Mouse (Mus musculus) 3T3-L1 (cell line): ENCODE data around the gene Atp5s.

ENCODE experiments used
- DNase-seq: peaks from one replicate; pipeline ENCODE4 v3.0.0-alpha.2; 2015; ENCODE audit warnings: low read depth, low spot score

Atp5s gene

DNA sequence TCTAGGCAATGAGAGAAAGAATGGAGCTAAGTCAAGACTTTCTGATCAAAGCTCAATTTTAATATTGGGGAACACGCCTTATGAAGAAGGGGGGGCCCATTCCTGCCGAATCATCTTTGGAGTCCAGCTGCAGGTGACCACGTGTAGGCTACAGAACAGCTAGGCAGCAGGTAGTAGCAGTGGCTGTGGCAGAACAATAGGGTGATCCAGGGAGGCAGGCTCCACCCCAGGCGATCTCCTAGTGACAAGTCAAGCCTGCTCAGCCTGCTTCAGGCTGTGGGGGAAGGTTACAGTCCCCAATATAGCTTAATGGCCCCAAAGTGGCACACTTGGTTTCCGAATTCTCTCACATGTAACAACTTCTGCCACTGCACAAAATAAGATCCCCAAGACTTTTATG lies 7.5 kb downstream of the Atp5s start:
- DNase-seq, result no peak

DNA sequence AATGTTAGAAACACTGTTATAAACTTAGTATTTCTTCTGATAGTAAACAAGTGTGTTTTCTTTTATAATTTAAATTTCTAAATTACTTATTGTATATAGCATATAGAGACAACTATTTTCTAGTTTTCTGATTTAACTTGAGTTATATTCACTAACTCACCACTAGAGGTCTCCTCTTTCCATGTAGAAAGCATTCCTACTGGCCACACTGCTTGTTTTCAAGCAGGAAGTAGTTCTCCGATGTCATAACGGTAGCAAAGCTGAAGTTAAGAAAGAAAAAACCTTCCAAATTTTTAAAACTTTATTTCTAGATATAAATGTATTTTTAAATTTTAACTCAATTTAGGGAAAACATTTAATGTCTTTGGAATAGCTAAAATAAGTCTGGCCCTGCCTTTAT lies 8.8 kb downstream of the Atp5s start:
- peak; percentile 67 for DNase-seq

DNA sequence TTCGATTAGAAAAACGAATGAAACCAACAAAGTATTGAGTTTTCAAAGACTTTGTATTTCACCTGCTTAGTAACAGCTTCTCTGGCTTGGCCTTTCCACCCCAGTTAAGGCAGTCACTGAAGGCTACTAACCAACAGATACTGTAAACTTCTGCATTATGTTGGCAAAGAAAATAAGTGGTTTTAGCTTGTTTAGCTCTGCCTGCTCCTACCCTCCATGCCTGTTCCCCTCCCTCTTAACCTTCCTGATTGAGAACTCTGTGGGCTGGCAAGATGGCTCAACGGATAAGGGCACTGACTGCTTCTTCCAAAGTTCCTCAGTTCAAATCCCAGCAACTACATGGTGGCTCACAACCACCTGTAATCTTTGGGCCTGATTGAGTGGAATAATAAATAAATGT lies 9.2 kb downstream of the Atp5s start:
- DNase-seq, result no peak

DNA sequence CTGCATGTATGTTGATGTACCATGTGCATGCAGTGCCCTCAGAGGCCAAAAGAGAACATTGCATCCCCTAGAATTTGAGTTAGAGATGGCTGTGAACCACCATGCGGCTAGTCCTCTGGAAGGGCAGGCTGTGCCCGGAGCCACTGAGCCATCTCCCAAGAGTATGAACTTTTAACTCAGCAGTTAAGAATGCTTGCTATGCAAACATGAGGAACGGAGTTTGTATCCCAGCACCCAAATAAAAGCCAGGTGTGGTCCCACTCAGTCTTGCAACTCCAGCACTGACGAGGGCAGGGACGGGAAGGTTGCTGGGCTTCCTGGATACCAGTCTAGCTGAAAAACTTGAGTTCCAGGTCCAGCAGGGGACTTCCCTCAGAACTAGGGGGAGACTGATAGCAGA lies 17.2 kb downstream of the Atp5s start:
- no peak for DNase-seq

DNA sequence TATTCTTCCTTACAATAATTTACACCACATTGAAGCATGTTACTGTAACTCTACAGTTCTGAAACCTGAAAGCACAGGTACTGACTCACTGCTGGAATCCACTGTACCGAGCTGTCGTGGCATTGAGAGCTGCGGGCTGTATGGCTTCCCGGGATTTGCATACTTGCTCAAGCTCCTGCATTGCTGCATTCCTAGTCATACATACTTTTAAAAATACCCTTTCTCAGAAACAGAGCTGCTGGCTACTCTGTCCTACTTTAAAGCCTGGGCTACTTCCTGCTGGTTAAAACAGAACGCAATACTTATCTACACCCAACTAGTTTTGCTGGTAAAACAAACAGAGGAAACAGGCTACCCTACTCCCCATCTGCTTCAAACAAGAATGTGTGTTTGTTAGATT lies 19.4 kb downstream of the Atp5s start:
- peak; percentile 80 for DNase-seq

DNA sequence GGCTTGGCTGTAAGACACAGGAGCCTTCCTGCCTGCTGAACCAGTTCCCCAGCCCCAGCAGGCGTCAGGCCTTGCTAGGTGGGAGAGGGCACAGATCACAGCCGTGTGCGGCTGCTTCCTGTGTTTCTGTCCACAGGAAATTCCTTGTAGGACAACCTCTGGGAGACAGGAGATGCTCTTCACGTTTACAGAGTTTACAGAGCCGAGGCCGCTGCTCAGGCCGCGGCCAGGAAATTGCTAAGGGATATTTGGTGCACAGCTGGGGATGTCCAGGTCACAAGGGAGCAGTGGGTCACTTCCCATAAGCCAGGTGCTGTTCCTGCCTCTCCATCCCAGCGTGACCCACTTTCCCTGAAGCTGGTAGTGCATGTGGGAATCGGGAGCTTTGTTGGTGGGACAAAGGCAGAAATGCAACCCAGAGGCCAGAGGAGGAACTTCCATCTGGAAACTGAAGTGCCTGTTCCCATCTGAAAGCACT lies 27.2 kb downstream of the Atp5s start:
- no peak for DNase-seq

DNA sequence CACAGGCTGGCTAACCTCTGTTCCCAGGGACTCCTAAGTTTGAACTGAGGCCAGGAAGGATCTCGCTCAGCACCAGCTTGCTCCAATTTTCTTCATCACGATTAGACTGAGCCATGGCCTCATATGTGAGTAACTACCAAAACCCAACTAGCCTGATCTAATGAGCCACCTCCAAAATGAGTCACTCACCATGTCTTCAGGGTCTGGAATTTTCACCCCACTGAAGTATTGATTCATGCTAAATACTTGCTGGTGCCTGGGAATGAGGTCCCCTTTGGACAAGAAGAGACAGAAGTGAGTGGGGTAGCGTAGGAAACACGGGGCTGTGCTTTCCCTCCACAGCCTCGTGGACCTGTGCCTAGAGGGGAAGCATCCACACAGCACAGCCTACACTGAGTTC lies 29.2 kb downstream of the Atp5s start:
- DNase-seq, result peak; percentile 34

DNA sequence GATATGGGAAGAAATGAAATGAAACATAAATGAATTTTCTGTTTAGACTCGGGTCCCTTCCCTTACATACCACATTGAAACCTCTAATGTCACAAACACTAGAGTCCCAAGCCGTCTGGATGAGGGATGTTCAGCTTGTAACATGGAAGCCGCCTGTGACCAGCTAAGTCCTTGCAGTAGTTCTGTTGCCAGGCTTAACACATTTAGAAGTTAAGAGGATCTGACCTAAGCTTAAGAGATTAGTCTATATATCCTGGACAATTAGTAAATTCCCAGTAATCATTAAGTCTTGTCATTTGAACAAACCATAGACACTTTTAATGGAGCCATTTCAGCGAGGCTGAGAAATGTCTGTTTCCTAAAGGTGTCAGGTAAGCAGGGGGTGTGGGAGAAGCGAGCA lies 31.3 kb downstream of the Atp5s start:
- DNase-seq, result no peak

DNA sequence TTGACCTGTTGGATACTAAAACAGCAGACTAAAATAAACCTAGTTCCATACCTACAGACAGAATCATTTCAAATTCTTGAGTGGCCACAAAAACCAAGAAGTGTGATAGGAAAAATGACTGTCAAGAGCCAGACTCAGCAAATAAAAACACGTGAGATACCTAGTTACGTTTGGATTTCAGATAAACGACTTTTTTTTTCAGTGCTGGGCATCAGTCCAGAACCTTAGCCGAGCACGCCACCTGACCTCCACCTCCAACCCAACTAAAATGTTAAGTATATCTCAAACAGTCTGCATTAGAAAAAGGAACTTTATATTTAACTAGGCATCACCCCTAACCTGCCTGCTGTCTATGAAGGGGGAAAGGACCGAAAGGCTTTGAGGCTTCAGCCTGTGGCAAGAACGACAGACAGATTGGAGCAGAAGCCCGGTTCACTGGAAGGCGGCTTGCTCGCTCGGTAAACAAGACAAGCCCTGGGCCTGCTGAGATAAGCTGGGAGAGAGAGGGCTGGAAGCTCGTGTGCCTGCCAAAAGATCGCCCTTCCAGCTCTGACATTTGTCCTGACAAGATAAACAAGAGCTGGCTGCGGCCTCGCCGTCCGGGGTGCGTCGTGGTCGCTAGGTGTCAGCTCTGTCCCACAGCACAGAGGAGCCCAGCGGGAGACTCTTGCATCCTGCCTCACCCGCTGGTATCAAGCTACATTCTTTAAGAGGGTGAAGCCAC lies 32.8 kb downstream of the Atp5s start:
- peak; percentile 76 for DNase-seq

DNA sequence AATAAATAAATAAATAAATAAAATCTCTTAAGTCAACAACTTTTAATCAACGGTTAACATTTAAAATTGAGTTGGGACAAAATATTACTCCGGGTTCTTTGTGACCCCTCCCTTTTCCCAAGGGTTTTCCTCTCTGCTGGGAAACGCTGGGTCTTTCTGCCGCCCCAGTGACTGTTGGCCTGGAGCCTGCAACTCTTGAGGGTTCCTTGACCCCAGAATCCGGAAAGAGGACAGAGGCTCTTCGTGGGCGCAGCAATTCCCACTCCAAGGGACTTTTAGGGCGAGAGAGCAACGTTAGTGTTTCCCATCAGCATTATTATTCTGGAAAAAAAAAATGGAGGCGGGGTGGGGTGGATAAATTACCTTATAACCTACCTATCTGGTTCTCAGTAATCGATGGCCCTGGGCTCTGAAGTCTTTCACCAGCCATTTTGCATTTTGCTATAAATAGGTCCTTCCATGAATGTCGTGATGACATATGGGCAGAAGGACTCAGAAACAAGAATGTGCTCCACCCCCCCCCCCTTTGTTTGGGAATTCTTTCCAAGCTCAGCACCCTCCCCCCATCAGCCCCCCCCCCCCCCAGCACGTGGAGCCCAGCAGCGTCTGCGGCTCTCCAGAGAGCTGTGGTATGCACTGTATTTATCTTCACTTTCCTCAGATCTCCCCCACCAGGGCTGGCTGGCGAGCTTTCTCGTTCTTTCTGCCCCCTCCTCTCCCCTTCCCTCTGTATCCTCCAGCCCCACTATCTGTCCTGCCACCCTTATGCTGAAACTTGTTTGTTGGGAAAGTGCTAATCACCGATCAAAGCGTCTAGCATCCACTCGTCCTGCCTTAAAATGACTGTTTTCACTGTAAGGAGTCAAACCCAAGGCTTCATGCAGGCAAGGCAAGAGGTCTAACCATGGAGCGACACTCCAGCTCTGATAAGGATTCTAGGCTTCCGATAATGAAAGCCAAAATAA lies 33.8 kb downstream of the Atp5s start:
- no peak for DNase-seq

DNA sequence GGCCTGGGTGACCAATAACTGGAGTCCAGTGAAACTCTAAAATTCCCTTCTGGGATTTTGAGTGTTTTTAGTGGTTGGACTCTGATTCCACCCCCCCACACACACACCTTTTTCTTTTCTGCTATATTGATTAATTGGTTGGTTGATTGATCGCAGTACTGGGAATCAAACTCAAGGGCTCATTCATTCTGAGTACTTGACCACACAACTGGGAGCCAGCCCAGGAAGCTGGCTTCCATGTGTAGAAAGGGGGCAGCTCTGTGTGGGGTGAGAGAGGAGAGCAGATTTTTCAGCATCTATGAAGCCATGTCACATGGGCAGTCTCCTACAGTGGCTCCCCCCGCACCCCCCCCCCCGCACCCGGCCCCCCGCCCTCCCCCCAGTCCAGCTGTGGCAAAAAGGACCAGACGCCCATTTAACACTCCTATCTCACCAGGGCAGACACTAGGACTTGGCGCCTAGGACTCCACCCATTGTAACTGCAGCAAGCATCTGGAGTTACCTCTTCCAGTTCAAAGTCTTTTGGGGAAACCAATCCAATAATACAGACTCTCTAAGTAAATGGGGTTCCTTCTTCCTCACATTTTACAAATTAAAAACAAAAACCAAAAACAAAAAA lies 34.6 kb downstream of the Atp5s start:
- DNase-seq, result no peak

DNA sequence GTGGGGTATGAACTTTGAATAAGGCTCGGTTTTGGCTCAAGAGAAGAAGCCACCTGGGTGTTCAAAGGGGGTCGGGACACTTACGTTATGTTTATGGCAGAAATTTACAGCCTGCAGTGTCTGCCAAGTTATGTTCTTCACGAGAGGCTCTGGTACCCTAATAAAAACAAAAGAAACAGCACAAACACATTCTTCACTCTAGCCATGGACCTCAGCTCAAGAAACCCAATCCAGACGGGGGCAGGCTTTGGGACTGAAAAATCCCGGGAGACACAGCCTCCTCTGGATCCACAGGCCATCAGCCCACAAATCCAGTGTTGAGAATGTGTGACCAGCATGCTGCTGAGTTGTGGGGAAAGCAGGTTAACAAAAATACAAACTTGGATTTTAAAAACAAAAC lies 35.3 kb downstream of the Atp5s start:
- no peak for DNase-seq

DNA sequence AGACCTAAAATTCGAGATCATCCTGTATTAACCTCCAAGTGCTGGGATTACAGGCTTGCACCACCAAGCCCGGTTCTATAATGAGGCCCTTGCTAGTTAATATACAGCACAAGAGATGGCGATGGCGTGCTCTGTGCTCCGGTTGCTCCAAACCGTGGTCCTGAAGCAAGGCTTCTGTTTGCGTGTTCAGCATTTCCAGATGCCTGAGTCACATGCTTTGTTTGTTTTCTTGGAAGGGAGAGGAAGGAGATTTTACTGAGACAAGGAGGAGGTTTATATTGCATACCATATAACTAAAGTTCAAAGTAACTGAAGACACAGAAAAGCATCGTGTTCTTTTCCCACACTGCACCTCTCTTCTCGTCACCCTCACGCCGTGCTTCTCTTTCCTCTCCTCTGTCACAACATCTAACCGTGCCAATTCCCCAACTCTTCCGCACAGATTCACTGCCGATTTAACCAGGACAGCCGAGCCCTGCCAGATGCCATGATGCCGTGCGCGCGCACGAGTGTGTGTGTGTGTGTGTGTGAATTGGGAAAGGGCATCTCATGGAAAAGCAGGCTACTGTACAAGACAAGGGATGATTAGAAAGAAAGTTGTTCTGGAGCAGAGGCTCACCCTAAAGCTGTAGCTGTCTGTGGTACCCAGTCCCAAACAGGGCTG lies 36.1 kb downstream of the Atp5s start:
- DNase-seq, result no peak

DNA sequence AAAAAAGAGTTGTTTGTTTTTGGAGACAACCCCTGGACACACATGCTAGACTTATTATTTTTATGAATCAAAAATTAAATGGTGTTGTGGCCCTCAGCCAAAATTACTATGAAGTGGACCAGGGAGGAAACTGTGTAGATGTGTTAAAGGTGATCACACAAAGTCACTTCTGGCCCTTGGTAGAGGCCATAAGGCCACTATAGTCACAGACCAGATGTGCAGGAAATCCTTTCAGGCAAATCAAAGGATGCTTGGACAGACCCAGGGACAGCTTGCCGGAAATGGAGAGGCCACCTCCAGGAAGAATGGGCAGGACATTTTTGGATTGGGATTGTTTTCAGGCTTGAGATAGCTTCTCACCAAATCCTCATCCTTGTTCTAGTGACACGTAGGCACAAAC lies 36.9 kb downstream of the Atp5s start:
- no peak for DNase-seq

DNA sequence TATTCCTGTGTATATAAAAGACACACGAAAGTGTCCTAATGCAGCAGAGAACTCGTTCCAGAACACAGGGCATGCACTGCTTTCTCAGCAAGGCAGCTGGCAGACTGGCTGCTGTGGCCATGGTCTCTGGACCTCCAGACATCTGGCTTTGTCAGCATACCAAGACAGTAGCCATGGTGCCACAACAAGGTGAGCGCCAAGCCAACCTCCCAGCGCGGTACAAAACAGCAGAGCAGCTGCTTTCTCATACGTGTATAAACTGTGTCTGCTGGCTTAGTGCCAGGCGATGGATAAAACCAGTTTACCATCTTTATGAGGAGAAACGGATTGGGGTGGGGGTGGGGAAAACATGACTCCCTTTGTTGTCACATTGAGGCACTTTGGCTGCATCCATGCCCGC lies 40.8 kb downstream of the Atp5s start:
- DNase-seq, result no peak

DNA sequence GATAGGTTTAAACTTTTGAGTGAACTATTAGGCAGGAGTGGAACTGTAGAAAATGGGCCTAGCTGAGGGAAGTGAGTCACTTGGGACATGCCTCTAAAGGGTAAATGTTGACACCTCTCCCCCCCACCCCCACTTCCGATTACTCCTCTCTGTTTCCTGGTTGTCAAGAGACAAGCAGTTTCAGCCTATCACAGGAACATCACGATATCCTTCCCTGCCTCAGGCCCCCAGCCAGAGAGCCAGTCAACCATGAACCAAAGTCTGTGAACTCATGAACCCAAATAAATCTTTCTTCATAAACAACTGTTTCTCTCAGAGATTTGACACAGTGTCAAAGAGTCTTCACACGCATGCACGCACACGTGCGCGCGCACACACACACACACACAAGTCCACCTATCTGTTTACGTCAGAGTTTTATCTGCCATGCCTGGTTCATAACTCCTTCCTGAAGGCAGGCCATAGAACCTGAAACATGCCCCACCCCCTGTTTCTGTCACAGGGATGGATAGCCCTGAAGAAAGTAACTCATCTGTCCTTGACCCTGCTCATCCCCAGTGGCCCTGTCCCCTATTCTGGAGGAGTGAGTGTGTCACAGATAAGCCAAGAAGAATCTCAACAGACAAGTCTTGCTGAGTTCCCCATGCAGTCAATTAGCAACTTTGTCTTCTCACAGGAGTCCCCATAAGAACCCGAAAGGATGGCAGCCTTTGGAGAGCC lies 41.6 kb downstream of the Atp5s start:
- DNase-seq, result no peak

DNA sequence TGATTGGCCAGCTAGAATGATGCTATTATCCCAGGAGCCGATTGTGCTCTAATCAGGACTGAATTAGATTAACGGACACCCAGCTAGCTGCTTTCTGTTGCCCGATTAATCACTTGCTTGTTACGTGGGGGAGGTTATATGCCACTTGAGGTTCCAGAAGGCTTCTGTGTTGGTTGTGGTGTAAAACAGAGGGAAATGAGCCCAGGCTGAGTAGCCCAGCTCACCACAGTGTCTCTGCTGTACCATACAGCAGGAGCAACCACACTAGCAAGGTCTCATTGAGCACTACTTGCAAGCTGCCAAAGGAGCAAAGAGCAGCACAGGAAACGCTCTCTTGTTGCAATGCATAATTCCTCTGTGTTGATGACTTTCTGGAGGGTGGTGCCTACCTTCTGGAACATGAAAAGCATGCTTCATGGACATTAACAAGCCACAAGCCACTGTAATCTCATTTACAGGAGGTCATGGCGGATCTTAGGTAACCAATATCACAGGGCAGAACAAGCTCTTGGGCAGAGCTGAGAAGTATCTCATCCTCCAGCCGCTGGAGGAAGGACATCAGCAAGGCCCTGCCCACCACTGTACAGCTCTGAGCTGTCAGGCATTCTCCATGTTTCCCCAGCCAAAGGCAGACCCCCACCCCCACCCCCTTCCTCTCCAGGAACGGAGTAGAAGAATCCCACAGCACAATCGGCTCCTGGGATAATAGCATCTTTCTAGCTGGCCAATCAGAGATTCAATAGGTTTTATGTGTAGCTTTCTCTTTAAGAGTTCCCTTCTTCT lies 42.9 kb downstream of the Atp5s start:
- no peak for DNase-seq

DNA sequence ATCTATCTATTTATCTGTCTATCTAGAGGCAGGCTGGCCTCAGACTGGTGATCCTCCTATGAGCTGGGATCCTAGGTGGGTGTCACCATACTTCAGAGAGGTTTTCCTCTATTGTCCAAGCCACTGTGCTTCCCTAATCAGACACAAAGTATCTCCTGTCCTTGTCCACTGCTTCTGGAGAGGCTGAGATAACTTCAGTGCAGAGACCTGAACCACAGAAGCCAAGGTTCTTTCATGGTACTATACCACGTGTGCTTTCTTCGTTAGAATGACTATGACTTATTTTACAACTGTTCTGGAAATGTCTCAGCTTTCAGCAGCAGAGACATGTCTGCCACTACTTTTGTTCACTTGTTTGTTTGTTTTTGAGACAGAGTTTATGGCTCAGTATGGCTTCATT lies 44.1 kb downstream of the Atp5s start:
- no peak for DNase-seq

DNA sequence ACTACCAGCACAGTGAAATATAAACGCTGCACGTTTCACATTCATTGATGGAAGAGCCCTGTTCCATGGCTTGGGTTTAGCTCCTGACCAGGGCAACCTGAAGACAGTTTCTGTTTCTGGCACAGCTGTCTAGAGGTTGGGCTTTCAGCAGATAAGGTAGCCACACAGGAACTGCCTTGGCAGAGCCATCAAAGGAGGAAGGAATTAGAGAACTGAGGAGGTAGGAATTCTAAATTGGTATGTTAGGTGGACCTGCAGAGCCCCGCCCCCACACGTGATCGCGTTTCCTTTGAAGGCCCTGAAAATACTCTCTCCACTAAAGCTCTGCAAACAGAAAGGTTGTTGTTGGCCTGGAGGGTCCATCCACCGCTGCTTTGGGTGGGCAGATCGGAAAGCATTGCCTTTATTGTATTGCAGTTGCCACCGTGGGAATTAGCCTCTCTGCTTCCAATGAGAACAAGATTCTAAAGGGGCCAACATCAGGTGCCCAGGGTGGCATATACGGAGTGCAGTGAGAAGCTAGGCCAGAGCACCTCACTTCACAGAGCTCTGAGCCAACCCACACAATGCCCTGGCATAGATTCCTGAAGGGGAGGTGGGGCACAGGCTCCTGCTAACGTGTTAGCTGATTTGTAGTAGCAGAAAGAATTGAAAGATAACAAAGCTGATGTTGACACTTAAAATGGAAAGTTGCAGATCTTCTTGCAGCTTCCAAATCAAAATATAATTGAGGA lies 52.0 kb downstream of the Atp5s start:
- DNase-seq, result no peak

DNA sequence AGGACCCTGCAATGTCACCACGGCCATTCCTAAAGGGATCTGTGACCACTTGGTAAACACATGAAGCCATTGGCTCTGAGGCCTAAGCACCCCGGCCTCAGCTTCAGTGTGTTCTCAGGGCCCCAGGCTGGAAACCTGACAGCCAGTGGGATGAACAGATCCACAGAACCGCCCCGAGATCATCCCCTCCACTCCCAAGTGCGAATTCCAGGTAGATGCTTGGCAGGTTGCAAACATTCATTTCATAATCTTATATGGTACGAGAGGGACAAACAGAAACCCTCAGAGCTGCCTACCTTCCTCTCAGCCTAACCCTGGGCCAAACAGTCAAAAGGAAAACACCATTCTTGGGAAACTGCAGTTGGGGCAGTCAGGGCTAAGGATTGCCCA lies 52.6 kb downstream of the Atp5s start:
- DNase-seq, result no peak
